Mouse (Mus musculus): Measurements from ENCODE around the gene Ifna2. TPM values are rescaled to one million over a fixed set of nuclear protein-coding genes. Genes with fewer than 3 reads are reported as not detected.

Gene Ifna2
- not detected in 2 replicates for polyA plus RNA-seq (2016; fragmentation: Nextera tagmentation; extraction: Ambion mirVana)

GRCm38 (mm10) chr4:88683812-88684211, at the start of gene Ifna2:
Ifna2 (minus strand) TSS chr4:88683912.
- no peak within 1 kb of the TSS for H3K4me3 ChIP-seq
- H3K36me3 ChIP-seq = no peaks in the 10 kb centered on the region
- WGBS = 90% methylated on average over 1 of the region's 1 CpGs
- no peaks in the 10 kb centered on the region for H3K4me1 ChIP-seq (replicated peaks)
- H3K9me3 ChIP-seq = no peaks in the 10 kb centered on the region
- DNase-seq (ENCODE audit: low spot score) = no peak
- H3K27ac ChIP-seq = no peak within 1 kb of the TSS
- H3K27me3 ChIP-seq (ENCODE audit: insufficient read depth, poor library complexity, severe bottlenecking) = no peaks in the 10 kb centered on the region

- DNase-seq (ENCODE audit: low spot score) = no peak
- H3K4me1 ChIP-seq (replicated peaks) = no peaks in the 10 kb centered on the region
- no peaks in the 10 kb centered on the region for H3K36me3 ChIP-seq
- WGBS = 5% methylated on average over 1 of the region's 1 CpGs
- no peaks in the 10 kb centered on the region for H3K9me3 ChIP-seq
- no peak overlapping the region for H3K4me3 ChIP-seq
- H3K27me3 ChIP-seq (ENCODE audit: insufficient read depth, poor library complexity, severe bottlenecking) = no peaks in the 10 kb centered on the region
- H3K27ac ChIP-seq = no peak overlapping the region
Observed at GRCm38 (mm10) chr4:88727324-88727723, 43.6 kb upstream of the Ifna2 start.

GRCm38 (mm10) chr4:88726727-88727126, 43.0 kb upstream of the Ifna2 start:
- Histone ChIP-seq H3K4me1 (replicated peaks) (no peaks in the 10 kb centered on the region), H3K4me3 (no peak overlapping the region), H3K9me3 (no peaks in the 10 kb centered on the region), H3K27me3 (ENCODE audit: insufficient read depth, poor library complexity, severe bottlenecking) (no peaks in the 10 kb centered on the region), H3K27ac (no peak overlapping the region), H3K36me3 (no peaks in the 10 kb centered on the region)
- no peak for DNase-seq (ENCODE audit: low spot score)
- WGBS = 85% methylated on average over 6 of the region's 6 CpGs

- Histone ChIP-seq H3K27ac (no peak overlapping the region), H3K9me3 (no peaks in the 10 kb centered on the region), H3K4me1 (replicated peaks) (peaks cover 29% of the 10 kb centered on the region), H3K36me3 (peaks cover 25% of the 10 kb centered on the region), H3K4me3 (no peak overlapping the region), H3K27me3 (ENCODE audit: insufficient read depth, poor library complexity, severe bottlenecking) (no peaks in the 10 kb centered on the region)
- WGBS = 65% methylated on average over 8 of the region's 8 CpGs
- no peak for DNase-seq (ENCODE audit: low spot score)
Observed at GRCm38 (mm10) chr4:88723497-88724090, 39.9 kb upstream of the Ifna2 start.

GRCm38 (mm10) chr4:88721791-88722721, 38.3 kb upstream of the Ifna2 start, which contains the start of the genes Gm26566 and Klhl9:
Gm26566 (plus strand) TSS chr4:88721805.
Klhl9 (minus strand) TSS chr4:88722465.
- H3K9me3 ChIP-seq = no peaks in the 10 kb centered on the region
- H3K4me3 ChIP-seq = peak within 1 kb of the TSS; percentile 95
- DNase-seq (ENCODE audit: low spot score) = peak; percentile 96
- H3K27ac ChIP-seq = peak within 1 kb of the TSS; percentile 99
- H3K4me1 ChIP-seq (replicated peaks) = peaks cover 37% of the 10 kb centered on the region
- WGBS = under 1% methylated on average over 82 of the region's 82 CpGs
- H3K27me3 ChIP-seq (ENCODE audit: insufficient read depth, poor library complexity, severe bottlenecking) = no peaks in the 10 kb centered on the region
- peaks cover 40% of the 10 kb centered on the region for H3K36me3 ChIP-seq

DNA sequence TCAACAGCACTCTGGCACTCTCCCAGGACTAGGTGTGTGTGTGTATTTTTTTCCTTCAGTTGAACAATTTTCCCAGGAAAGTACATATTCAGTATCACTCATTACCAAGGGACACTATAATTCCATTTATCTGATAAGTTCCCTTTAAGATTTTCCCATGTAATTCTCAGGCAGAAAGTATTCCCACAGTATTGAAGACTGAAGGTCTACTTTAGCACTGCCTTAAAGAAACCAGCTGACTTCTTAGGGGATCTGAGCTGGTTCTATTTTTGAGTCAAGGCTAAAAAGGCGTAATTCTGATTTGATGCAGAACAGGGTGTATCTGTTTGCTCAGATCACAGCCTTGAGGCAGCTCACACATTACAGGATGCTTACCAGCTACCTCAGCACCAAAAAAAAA, 35.0 kb upstream of the Ifna2 start:
- peak overlapping the region; percentile 95 for H3K4me3 ChIP-seq
- DNase-seq (ENCODE audit: low spot score) = no peak
- H3K9me3 ChIP-seq = no peaks in the 10 kb centered on the region
- WGBS = 85% methylated on average over 1 of the region's 1 CpGs
- no peaks in the 10 kb centered on the region for H3K27me3 ChIP-seq (ENCODE audit: insufficient read depth, poor library complexity, severe bottlenecking)
- no peak overlapping the region for H3K27ac ChIP-seq
- peaks cover 37% of the 10 kb centered on the region for H3K4me1 ChIP-seq (replicated peaks)
- peaks cover 73% of the 10 kb centered on the region for H3K36me3 ChIP-seq

DNA sequence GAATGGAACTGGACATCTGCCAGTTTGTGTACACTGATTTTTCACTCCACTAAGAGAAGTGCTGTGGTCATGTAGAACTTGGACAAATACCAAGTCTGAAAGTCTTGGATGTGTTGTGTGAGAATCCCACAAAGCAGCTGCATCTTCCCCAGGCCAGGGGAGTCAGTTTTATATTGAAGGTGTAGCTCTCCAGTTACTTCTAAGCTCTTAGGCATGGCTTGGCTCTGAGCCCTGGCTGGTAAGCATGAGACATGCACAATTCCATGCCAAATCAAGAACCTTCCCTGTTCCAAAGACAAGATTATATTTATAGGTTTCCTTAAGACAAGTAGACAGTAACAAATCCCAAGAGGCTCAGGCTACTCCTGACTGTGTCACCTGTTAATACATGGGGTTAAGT, 31.3 kb upstream of the Ifna2 start:
- no peak for DNase-seq (ENCODE audit: low spot score)
- Histone ChIP-seq H3K36me3 (peaks cover 73% of the 10 kb centered on the region), H3K4me3 (no peak overlapping the region), H3K9me3 (no peaks in the 10 kb centered on the region), H3K27me3 (ENCODE audit: insufficient read depth, poor library complexity, severe bottlenecking) (no peaks in the 10 kb centered on the region), H3K27ac (no peak overlapping the region), H3K4me1 (replicated peaks) (peaks cover 22% of the 10 kb centered on the region)

GRCm38 (mm10) chr4:88714281-88714680, 30.6 kb upstream of the Ifna2 start:
- Histone ChIP-seq H3K4me1 (replicated peaks) (peaks cover 14% of the 10 kb centered on the region), H3K36me3 (peaks cover 65% of the 10 kb centered on the region), H3K4me3 (no peak overlapping the region), H3K9me3 (no peaks in the 10 kb centered on the region), H3K27ac (no peak overlapping the region), H3K27me3 (ENCODE audit: insufficient read depth, poor library complexity, severe bottlenecking) (no peaks in the 10 kb centered on the region)
- 94% methylated on average over 1 of the region's 1 CpGs for WGBS
- DNase-seq (ENCODE audit: low spot score) = no peak

GRCm38 (mm10) chr4:88707128-88707826, 23.6 kb upstream of the Ifna2 start:
- DNase-seq (ENCODE audit: low spot score) = no peak
- 92% methylated on average over 1 of the region's 1 CpGs for WGBS
- H3K27me3 ChIP-seq (ENCODE audit: insufficient read depth, poor library complexity, severe bottlenecking) = no peaks in the 10 kb centered on the region
- no peak overlapping the region for H3K4me3 ChIP-seq
- H3K4me1 ChIP-seq (replicated peaks) = no peaks in the 10 kb centered on the region
- H3K36me3 ChIP-seq = no peaks in the 10 kb centered on the region
- H3K27ac ChIP-seq = no peak overlapping the region
- no peaks in the 10 kb centered on the region for H3K9me3 ChIP-seq

DNA sequence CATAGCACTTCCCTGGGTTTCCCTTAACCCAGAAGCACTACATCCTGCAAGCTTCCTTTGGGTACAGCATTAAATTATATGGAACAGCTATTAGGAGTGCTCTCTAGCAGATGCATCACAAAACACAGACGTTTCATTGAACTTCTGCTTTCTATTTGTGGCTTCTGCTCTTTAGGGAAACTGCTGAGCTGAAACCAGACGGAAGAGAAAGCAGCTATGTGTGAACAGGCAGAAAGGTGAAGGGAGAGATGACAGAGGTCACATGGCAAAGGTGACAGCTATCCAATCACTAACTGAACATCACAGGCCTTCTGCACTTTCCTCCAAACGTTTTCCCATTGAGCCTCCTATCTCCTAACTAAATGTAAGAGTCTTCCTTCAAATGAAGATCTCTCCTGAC, 22.2 kb upstream of the Ifna2 start:
- no peaks in the 10 kb centered on the region for H3K4me1 ChIP-seq (replicated peaks)
- no peaks in the 10 kb centered on the region for H3K36me3 ChIP-seq
- H3K9me3 ChIP-seq = no peaks in the 10 kb centered on the region
- no peak for DNase-seq (ENCODE audit: low spot score)
- 44% methylated on average over 3 of the region's 3 CpGs for WGBS
- H3K27ac ChIP-seq = no peak overlapping the region
- no peak overlapping the region for H3K4me3 ChIP-seq
- no peaks in the 10 kb centered on the region for H3K27me3 ChIP-seq (ENCODE audit: insufficient read depth, poor library complexity, severe bottlenecking)

- no peaks in the 10 kb centered on the region for H3K36me3 ChIP-seq
- H3K9me3 ChIP-seq = no peaks in the 10 kb centered on the region
- no peaks in the 10 kb centered on the region for H3K27me3 ChIP-seq (ENCODE audit: insufficient read depth, poor library complexity, severe bottlenecking)
- H3K4me3 ChIP-seq = no peak overlapping the region
- no peak for DNase-seq (ENCODE audit: low spot score)
- H3K27ac ChIP-seq = no peak overlapping the region
- WGBS = 97% methylated on average over 1 of the region's 1 CpGs
- H3K4me1 ChIP-seq (replicated peaks) = no peaks in the 10 kb centered on the region
Observed at GRCm38 (mm10) chr4:88699301-88699700, 15.6 kb upstream of the Ifna2 start.

GRCm38 (mm10) chr4:88698781-88699180, 15.1 kb upstream of the Ifna2 start:
- WGBS = 87% methylated on average over 5 of the region's 5 CpGs
- no peak overlapping the region for H3K27ac ChIP-seq
- H3K9me3 ChIP-seq = no peaks in the 10 kb centered on the region
- no peak for DNase-seq (ENCODE audit: low spot score)
- H3K4me3 ChIP-seq = no peak overlapping the region
- H3K36me3 ChIP-seq = no peaks in the 10 kb centered on the region
- H3K27me3 ChIP-seq (ENCODE audit: insufficient read depth, poor library complexity, severe bottlenecking) = no peaks in the 10 kb centered on the region
- H3K4me1 ChIP-seq (replicated peaks) = no peaks in the 10 kb centered on the region

DNA sequence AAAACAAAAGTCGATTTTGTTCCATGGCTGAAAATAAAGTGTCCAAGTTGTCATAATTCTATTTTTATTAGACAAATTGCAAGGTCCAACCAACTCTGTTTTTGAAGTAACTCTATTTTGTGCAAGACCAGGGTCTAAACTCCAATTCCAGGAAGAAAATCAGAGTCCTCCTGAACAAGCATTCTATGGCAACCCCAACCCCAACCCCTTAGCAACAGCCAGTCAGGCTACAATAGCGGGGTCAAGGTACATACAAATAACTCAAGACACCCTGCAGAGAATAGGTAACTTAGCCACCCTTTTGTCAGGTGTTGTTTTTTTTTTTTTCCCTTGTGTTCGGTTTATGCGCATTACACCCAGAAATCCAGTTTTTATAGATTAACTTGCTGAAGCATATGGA, 14.0 kb upstream of the Ifna2 start:
- Histone ChIP-seq H3K36me3 (no peaks in the 10 kb centered on the region), H3K27me3 (ENCODE audit: insufficient read depth, poor library complexity, severe bottlenecking) (no peaks in the 10 kb centered on the region), H3K4me1 (replicated peaks) (no peaks in the 10 kb centered on the region), H3K27ac (no peak overlapping the region), H3K9me3 (no peaks in the 10 kb centered on the region), H3K4me3 (no peak overlapping the region)
- 80% methylated on average over 4 of the region's 4 CpGs for WGBS
- no peak for DNase-seq (ENCODE audit: low spot score)
